Mouse (Mus musculus) limb, embryonic 11.5 days (tissue): ENCODE measurements at regions not wholly inside any gene's neighbourhood (a gene's known extent, or its start where the extent isn't known, plus 50 kb on each side); places are given as distances from the start of the nearest gene placed in this dataset.

Source experiments
- ATAC-seq: fragments of 200-750 bp; cut with Nextera tagmentation; 2 replicates; pipeline ENCODE4 v1.8.0; 2017; ENCODE audit warnings: low read depth; ENCODE audit not compliant: insufficient number of reproducible peaks, low FRiP score, low TSS enrichment
- DNase-seq: peaks from one replicate; pipeline ENCODE4 v3.0.0-alpha.2; 2015; ENCODE audit warnings: low spot score
- H3K27ac ChIP-seq: fragments of 300-500 bp; sonication (generic); replicated peaks from 2 replicates; pipeline ENCODE4 v1.5.1; 2014; ENCODE audit warnings: low read depth, mild to moderate bottlenecking, low read length
- H3K27me3 ChIP-seq: fragments of 300-500 bp; sonication (generic); 2 replicates; pipeline ENCODE4 v1.6.1; 2014; ENCODE audit warnings: mild to moderate bottlenecking, low read length, mixed read lengths; ENCODE audit not compliant: control insufficient read depth, insufficient read depth
- H3K36me3 ChIP-seq: fragments of 300-500 bp; sonication (generic); 2 replicates; pipeline ENCODE4 v1.6.1; 2014; ENCODE audit warnings: mild to moderate bottlenecking, low read length, moderate library complexity, mixed read lengths; ENCODE audit not compliant: control insufficient read depth, insufficient read depth
- H3K4me1 ChIP-seq: fragments of 300-500 bp; sonication (generic); 2 replicates; pipeline ENCODE4 v1.6.1; 2014; ENCODE audit warnings: low read length, mixed read lengths; ENCODE audit not compliant: control insufficient read depth, insufficient read depth
- H3K4me2 ChIP-seq: fragments of 300-500 bp; sonication (generic); 2 replicates; pipeline ENCODE4 v1.6.1; 2014; ENCODE audit warnings: low read depth, mild to moderate bottlenecking, moderate library complexity; ENCODE audit not compliant: severe bottlenecking
- H3K4me3 ChIP-seq: fragments of 300-500 bp; sonication (generic); 2 replicates; pipeline ENCODE4 v1.5.1; 2014; ENCODE audit warnings: low read depth, low read length
- H3K9ac ChIP-seq: fragments of 300-500 bp; sonication (generic); 2 replicates; pipeline ENCODE4 v1.6.1; 2014; ENCODE audit warnings: mild to moderate bottlenecking, low read length
- H3K9me3 ChIP-seq: fragments of 300-500 bp; sonication (generic); 2 replicates; pipeline ENCODE4 v1.6.1; 2016; ENCODE audit warnings: low read length; ENCODE audit not compliant: control insufficient read depth
- WGBS: fragments of 180-500 bp; shearing (Covaris S2); extraction: QIAGEN DNeasy Blood & Tissue Kit; methylation state at CpG from one replicate; pipeline ENCODE4 v1.1.7; 2014; 5-methylcytosine and 5-hydroxymethylcytosine counted together

GRCm38 (mm10) chr13:25933246-25933645 is 662.9 kb upstream of the Nrsn1 start:
- 48% methylated on average over 3 of the region's 3 CpGs for WGBS
- ATAC-seq = no peak
- Histone ChIP-seq H3K27ac (peak overlapping the region; percentile 64; the same call in 1 of the 2 replicates), H3K4me2 (no peak overlapping the region), H3K4me1 (0 out of 2 replicates have a peak, but pooled peaks cover 3% of the 10 kb centered on the region), H3K9me3 (no peaks in the 10 kb centered on the region), H3K9ac (no peak overlapping the region), H3K36me3 (no peaks in the 10 kb centered on the region), H3K27me3 (no peaks in the 10 kb centered on the region), H3K4me3 (no peak overlapping the region)
- DNase-seq = no peak

- Histone ChIP-seq H3K27me3 (no peaks in the 10 kb centered on the region), H3K27ac (no peak overlapping the region), H3K4me3 (no peak overlapping the region), H3K36me3 (no peaks in the 10 kb centered on the region), H3K4me2 (no peak overlapping the region), H3K9me3 (no peaks in the 10 kb centered on the region), H3K4me1 (0 out of 2 replicates have a peak, but pooled peaks cover 3% of the 10 kb centered on the region), H3K9ac (no peak overlapping the region)
- ATAC-seq (no peak), DNase-seq (peak; percentile 76)
- WGBS = 8% methylated on average over 1 of the region's 1 CpGs
Observed at GRCm38 (mm10) chr13:25932810-25933209, 662.5 kb upstream of the Nrsn1 start.

GRCm38 (mm10) chr13:25932365-25932764 is 662.1 kb upstream of the Nrsn1 start:
- Histone ChIP-seq H3K9me3 (no peaks in the 10 kb centered on the region), H3K4me1 (0 out of 2 replicates have a peak, but pooled peaks cover 3% of the 10 kb centered on the region), H3K9ac (no peak overlapping the region), H3K27ac (no peak overlapping the region), H3K36me3 (no peaks in the 10 kb centered on the region), H3K4me3 (no peak overlapping the region), H3K27me3 (no peaks in the 10 kb centered on the region), H3K4me2 (no peak overlapping the region)
- ATAC-seq (no peak), DNase-seq (no peak)
- WGBS = 52% methylated on average over 2 of the region's 2 CpGs

GRCm38 (mm10) chr13:25925685-25926084 is 655.4 kb upstream of the Nrsn1 start:
- no peak for ATAC-seq
- no peak overlapping the region for H3K4me2 ChIP-seq
- no peak overlapping the region for H3K27ac ChIP-seq
- H3K9ac ChIP-seq = no peak overlapping the region
- H3K9me3 ChIP-seq = no peaks in the 10 kb centered on the region
- H3K36me3 ChIP-seq = no peaks in the 10 kb centered on the region
- H3K4me1 ChIP-seq = no peaks in the 10 kb centered on the region
- no peak for DNase-seq
- H3K27me3 ChIP-seq = no peaks in the 10 kb centered on the region
- WGBS = 77% methylated on average over 5 of the region's 5 CpGs
- H3K4me3 ChIP-seq = no peak overlapping the region

GRCm38 (mm10) chr13:25899871-25900270 is 629.6 kb upstream of the Nrsn1 start:
- Histone ChIP-seq H3K4me3 (no peak overlapping the region), H3K4me2 (no peak overlapping the region), H3K36me3 (no peaks in the 10 kb centered on the region), H3K9me3 (no peaks in the 10 kb centered on the region), H3K27ac (no peak overlapping the region), H3K4me1 (no peaks in the 10 kb centered on the region), H3K9ac (no peak overlapping the region), H3K27me3 (no peaks in the 10 kb centered on the region)
- 90% methylated on average over 5 of the region's 5 CpGs for WGBS
- ATAC-seq (no peak), DNase-seq (no peak)

- DNase-seq (no peak), ATAC-seq (no peak)
- Histone ChIP-seq H3K27me3 (no peaks in the 10 kb centered on the region), H3K27ac (no peak overlapping the region), H3K4me3 (no peak overlapping the region), H3K9ac (no peak overlapping the region), H3K4me2 (no peak overlapping the region), H3K4me1 (no peaks in the 10 kb centered on the region), H3K36me3 (no peaks in the 10 kb centered on the region), H3K9me3 (no peaks in the 10 kb centered on the region)
- WGBS = 18% methylated on average over 2 of the region's 2 CpGs
Observed at GRCm38 (mm10) chr13:25893150-25893549, 622.8 kb upstream of the Nrsn1 start.

GRCm38 (mm10) chr13:25882818-25883217 is 612.5 kb upstream of the Nrsn1 start:
- 81% methylated on average over 4 of the region's 4 CpGs for WGBS
- no peak for DNase-seq
- H3K27me3 ChIP-seq = no peaks in the 10 kb centered on the region
- no peak overlapping the region for H3K4me3 ChIP-seq
- no peak overlapping the region for H3K4me2 ChIP-seq
- no peaks in the 10 kb centered on the region for H3K36me3 ChIP-seq
- H3K9ac ChIP-seq = no peak overlapping the region
- no peak for ATAC-seq
- H3K27ac ChIP-seq = no peak overlapping the region
- H3K9me3 ChIP-seq = no peaks in the 10 kb centered on the region
- H3K4me1 ChIP-seq = no peaks in the 10 kb centered on the region

- WGBS = 75% methylated on average over 1 of the region's 1 CpGs
- no peak overlapping the region for H3K27ac ChIP-seq
Observed at GRCm38 (mm10) chr13:25868923-25869322, 598.6 kb upstream of the Nrsn1 start.

GRCm38 (mm10) chr13:25858207-25858606 is 587.9 kb upstream of the Nrsn1 start:
- Histone ChIP-seq H3K4me2 (no peak overlapping the region), H3K4me3 (no peak overlapping the region), H3K9ac (no peak overlapping the region), H3K36me3 (no peaks in the 10 kb centered on the region), H3K9me3 (no peaks in the 10 kb centered on the region), H3K27ac (no peak overlapping the region), H3K4me1 (no peaks in the 10 kb centered on the region), H3K27me3 (no peaks in the 10 kb centered on the region)
- ATAC-seq (no peak), DNase-seq (no peak)

More at GRCm38 (mm10) chr13:25868923-25869322, 598.6 kb upstream of the Nrsn1 start:
- no peak overlapping the region for H3K9ac ChIP-seq
- H3K4me3 ChIP-seq = no peak overlapping the region
- H3K4me1 ChIP-seq = no peaks in the 10 kb centered on the region
- DNase-seq (no peak), ATAC-seq (no peak)
- H3K4me2 ChIP-seq = no peak overlapping the region
- no peaks in the 10 kb centered on the region for H3K27me3 ChIP-seq
- H3K9me3 ChIP-seq = no peaks in the 10 kb centered on the region
- H3K36me3 ChIP-seq = no peaks in the 10 kb centered on the region
